24 mouse cellular contexts compared by ENCODE assay signal in the genomic region with DNA sequence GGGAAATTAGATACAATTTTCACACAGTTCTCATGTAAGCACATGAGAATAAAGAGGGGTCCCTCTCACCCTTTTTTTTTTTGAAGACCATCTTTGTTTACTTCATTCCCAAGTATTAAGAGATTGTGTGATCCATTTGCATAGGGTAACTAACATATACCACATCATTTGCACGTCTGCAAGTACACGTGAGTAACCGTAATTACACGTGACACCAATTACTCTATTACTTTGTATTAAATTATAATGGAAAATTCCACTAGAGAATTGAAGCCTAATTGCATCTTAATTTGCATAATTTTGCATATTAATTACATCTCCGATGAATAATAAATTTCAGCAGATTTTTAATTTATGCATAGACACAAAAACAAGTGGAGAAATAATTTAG.
A peak's percentile ranks its signal among the peaks of the same experiment; 100 is the strongest.
DNase-seq lines count a peak whose midpoint lies in the region; ATAC-seq and TF ChIP-seq lines count a peak whose summit lies in the region.
"Had no signal": no experiment of that assay in that cellular context is flagged by ENCODE, and none has a peak within 500 bp of the region (broad histone marks: within the 10 kb centered on the region; RNA-seq: fewer than 3 reads in every experiment).

No protein-coding gene starts in this region.

- H3K9ac ChIP-seq in forebrain, embryonic 14.5 days (ENCODE audit: low read length): no peak overlapping the region
- no peak overlapping the region for H3K9ac ChIP-seq in forebrain, postnatal 0 days
- no peak overlapping the region for H3K9ac ChIP-seq in forebrain, embryonic 16.5 days (replicated peaks; ENCODE audit: low read depth, low read length)
- H3K9ac ChIP-seq: embryonic facial prominence, embryonic 12.5 days; embryonic facial prominence, embryonic 15.5 days; heart, embryonic 13.5 days; hindbrain, embryonic 15.5 days had no signal

- DNase-seq in forebrain, embryonic 14.5 days (ENCODE audit: low spot score): peak; percentile 61
- DNase-seq in forebrain, postnatal 0 days: no peak
- DNase-seq in left cerebral cortex, adult 2 months (ENCODE audit: extremely low spot score in 1 of 2, low spot score in 2 of 2): no peak
- no peak for DNase-seq in left cerebral cortex, postnatal 14 days (ENCODE audit: low spot score in 2 of 2)
- peak; percentile 26 for DNase-seq in retina, postnatal 1 day
- DNase-seq in retina, embryonic 14.5 days (ENCODE audit: low spot score): no peak
- DNase-seq: adrenal gland, adult 2 months; adrenal gland, postnatal 14 days; cerebellum, adult 11-12 months; cerebellum, adult 8-10 months; gastrocnemius, postnatal 10 days; gastrocnemius, postnatal 36 days; heart, adult 2 months; heart, postnatal 14 days; heart, postnatal 4 days had no signal

- H3K27me3 ChIP-seq in forebrain, embryonic 14.5 days (replicated peaks; ENCODE audit: control insufficient read depth, insufficient read depth, low read length): no peaks in the 10 kb centered on the region
- H3K27me3 ChIP-seq in forebrain, postnatal 0 days (ENCODE audit: insufficient read depth, low read length): no peaks in the 10 kb centered on the region
- H3K27me3 ChIP-seq in forebrain, embryonic 16.5 days (replicated peaks; ENCODE audit: control insufficient read depth, insufficient read depth, low read length): no peaks in the 10 kb centered on the region
- H3K27me3 ChIP-seq: embryonic facial prominence, embryonic 12.5 days; embryonic facial prominence, embryonic 15.5 days; heart, embryonic 13.5 days; hindbrain, embryonic 15.5 days had no signal

- peak; percentile 43 for ATAC-seq in forebrain, embryonic 14.5 days
- no peak for ATAC-seq in forebrain, postnatal 0 days
- ATAC-seq in forebrain, embryonic 16.5 days: peak; percentile 32
- ATAC-seq in megakaryocyte, adult 5-6 weeks (ENCODE audit: poor library complexity, severe bottlenecking): no peak
- ATAC-seq: CD4-positive, CD25-positive, alpha-beta regulatory T cell, adult 4 months; intestine, postnatal 0 days had no signal

- 26% methylated on average over 5 of the region's 5 CpGs for WGBS in forebrain, embryonic 14.5 days
- 30% methylated on average over 5 of the region's 5 CpGs for WGBS in forebrain, postnatal 0 days
- WGBS in forebrain, embryonic 16.5 days: 15% methylated on average over 5 of the region's 5 CpGs

- H3K4me2 ChIP-seq in forebrain, embryonic 14.5 days (ENCODE audit: low read length): no peak overlapping the region
- H3K4me2 ChIP-seq in forebrain, postnatal 0 days (ENCODE audit: low read depth): no peak overlapping the region
- no peak overlapping the region for H3K4me2 ChIP-seq in forebrain, embryonic 16.5 days (ENCODE audit: low read length)
- H3K4me2 ChIP-seq: embryonic facial prominence, embryonic 12.5 days; embryonic facial prominence, embryonic 15.5 days; heart, embryonic 13.5 days had no signal

- no peaks in the 10 kb centered on the region for H3K36me3 ChIP-seq in forebrain, embryonic 14.5 days (ENCODE audit: control insufficient read depth, insufficient read depth, low read length)
- H3K36me3 ChIP-seq in forebrain, postnatal 0 days (ENCODE audit: insufficient read depth): no peaks in the 10 kb centered on the region
- no peaks in the 10 kb centered on the region for H3K36me3 ChIP-seq in forebrain, embryonic 16.5 days (ENCODE audit: control insufficient read depth, insufficient read depth)
- H3K36me3 ChIP-seq: embryonic facial prominence, embryonic 12.5 days; embryonic facial prominence, embryonic 15.5 days; heart, embryonic 10.5 days; heart, embryonic 13.5 days; hindbrain, embryonic 15.5 days had no signal

- no peaks in the 10 kb centered on the region for H3K9me3 ChIP-seq in forebrain, embryonic 14.5 days (replicated peaks; ENCODE audit: control insufficient read depth, low read length)
- H3K9me3 ChIP-seq in forebrain, postnatal 0 days (ENCODE audit: low read length): no peaks in the 10 kb centered on the region
- no peaks in the 10 kb centered on the region for H3K9me3 ChIP-seq in forebrain, embryonic 16.5 days (ENCODE audit: control insufficient read depth, low read length)
- H3K9me3 ChIP-seq: embryonic facial prominence, embryonic 12.5 days; embryonic facial prominence, embryonic 15.5 days; heart, embryonic 10.5 days; heart, embryonic 13.5 days; hindbrain, embryonic 15.5 days had no signal

- no peak overlapping the region for H3K4me3 ChIP-seq in forebrain, embryonic 14.5 days (ENCODE audit: low read depth, low read length)
- H3K4me3 ChIP-seq in forebrain, postnatal 0 days (ENCODE audit: low read depth, low read length): no peak overlapping the region
- no peak overlapping the region for H3K4me3 ChIP-seq in left cerebral cortex, adult 2 months
- H3K4me3 ChIP-seq in forebrain, embryonic 16.5 days (replicated peaks; ENCODE audit: low read length): no peak overlapping the region
- H3K4me3 ChIP-seq: embryonic facial prominence, embryonic 12.5 days; embryonic facial prominence, embryonic 15.5 days; heart, adult 2 months; heart, embryonic 10.5 days; heart, embryonic 13.5 days; hindbrain, embryonic 15.5 days had no signal

- no peak overlapping the region for H3K27ac ChIP-seq in forebrain, embryonic 14.5 days (ENCODE audit: low read depth, low read length)
- no peak overlapping the region for H3K27ac ChIP-seq in forebrain, postnatal 0 days (ENCODE audit: low read depth, low read length)
- peak overlapping the region; percentile 0; the same call in 1 of the 2 replicates for H3K27ac ChIP-seq in left cerebral cortex, adult 2 months
- no peak overlapping the region for H3K27ac ChIP-seq in forebrain, embryonic 16.5 days (ENCODE audit: low read length)
- H3K27ac ChIP-seq: embryonic facial prominence, embryonic 12.5 days; embryonic facial prominence, embryonic 15.5 days; heart, adult 2 months; heart, embryonic 10.5 days; heart, embryonic 13.5 days; hindbrain, embryonic 15.5 days had no signal

- intact Hi-C loops in left cerebral cortex, adult 2 months (cut with DNase I): loop anchor here (5.0 to 10.0 kb wide), 7 partner anchors 108 to 1643 kb away; no protein-coding TSS in a partner anchor
- intact Hi-C loops in left cerebral cortex, postnatal 14 days (cut with DNase I): loop anchor here (5.0 kb wide), 1 partner anchor 1648 kb away; no protein-coding TSS in a partner anchor

- no peak for TF ChIP-seq CTCF in forebrain, postnatal 0 days (IDR thresholded peaks at IDR 0.05; ENCODE audit: low read depth)
- no peak for TF ChIP-seq CTCF in left cerebral cortex, adult 2 months (IDR thresholded peaks at IDR 0.05)

- H3K4me1 ChIP-seq in forebrain, embryonic 14.5 days (ENCODE audit: control insufficient read depth, insufficient read depth, low read length): peaks cover 11% of the 10 kb centered on the region
- H3K4me1 ChIP-seq in forebrain, postnatal 0 days (ENCODE audit: insufficient read depth): peaks cover 6% of the 10 kb centered on the region; the same call in 1 of the 2 replicates
- H3K4me1 ChIP-seq in forebrain, embryonic 16.5 days (replicated peaks; ENCODE audit: control insufficient read depth, insufficient read depth, low read length): peaks cover 16% of the 10 kb centered on the region
- H3K4me1 ChIP-seq: embryonic facial prominence, embryonic 12.5 days; embryonic facial prominence, embryonic 15.5 days; heart, embryonic 10.5 days; heart, embryonic 13.5 days had no signal

Comparison
In these comparisons a context has a peak if more than half of its experiments do, and no peak if none do; other contexts are left out.
1. ATAC-seq: peak in forebrain, embryonic 14.5 days (single experiment) and forebrain, embryonic 16.5 days (single experiment); none in forebrain, postnatal 0 days (single experiment) and megakaryocyte, adult 5-6 weeks (single experiment).
2. DNase-seq: peak in forebrain, embryonic 14.5 days (single experiment) and retina, postnatal 1 day (single experiment); none in forebrain, postnatal 0 days (single experiment), left cerebral cortex, adult 2 months (0 of 2), left cerebral cortex, postnatal 14 days (0 of 2) and retina, embryonic 14.5 days (single experiment).